Mouse (Mus musculus): ENCODE data around the gene Olfr1341. TPM values are rescaled to one million over a fixed set of nuclear protein-coding genes. Genes with fewer than 3 reads are reported as not detected.

Olfr1341 gene
- polyA plus RNA-seq, 1 experiment from 2014 or later: not detected

DNA sequence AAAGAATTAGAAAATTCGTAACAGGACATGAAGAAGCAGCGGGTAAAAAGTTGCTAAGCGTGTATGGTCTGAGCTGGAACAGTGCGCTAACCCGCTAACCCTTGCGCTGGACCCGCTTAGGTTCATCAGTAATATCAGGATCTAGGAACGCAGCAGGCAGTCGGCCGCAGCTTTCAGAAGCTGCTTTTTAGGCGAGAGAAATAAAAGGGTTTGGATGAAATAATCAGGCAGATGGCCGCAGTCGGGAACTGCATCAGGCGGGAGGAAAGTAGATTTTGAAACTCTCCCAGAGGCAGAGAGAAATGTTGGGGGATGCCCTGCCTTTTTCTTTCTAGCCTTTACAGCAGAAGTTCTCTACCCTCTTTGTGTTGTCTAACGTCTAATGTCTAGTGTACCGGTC is 38.6 kb downstream of the Olfr1341 start:
- Histone ChIP-seq H3K27me3 (peaks cover 26% of the 10 kb centered on the region), H3K9me3 (peaks cover 8% of the 10 kb centered on the region; the same call in 1 of the 2 replicates), H3K36me3 (no peaks in the 10 kb centered on the region), H3K4me1 (peaks cover 8% of the 10 kb centered on the region; the same call in 1 of the 2 replicates), H3K4me2 (replicated peaks) (peak overlapping the region; percentile 21), H3K27ac (replicated peaks) (no peak overlapping the region), H3K9ac (replicated peaks) (no peak overlapping the region), H3K4me3 (no peak overlapping the region)
- 3% methylated on average over 16 of the region's 16 CpGs for WGBS
- ATAC-seq (ENCODE audit: low FRiP score, low read depth): no peak

DNA sequence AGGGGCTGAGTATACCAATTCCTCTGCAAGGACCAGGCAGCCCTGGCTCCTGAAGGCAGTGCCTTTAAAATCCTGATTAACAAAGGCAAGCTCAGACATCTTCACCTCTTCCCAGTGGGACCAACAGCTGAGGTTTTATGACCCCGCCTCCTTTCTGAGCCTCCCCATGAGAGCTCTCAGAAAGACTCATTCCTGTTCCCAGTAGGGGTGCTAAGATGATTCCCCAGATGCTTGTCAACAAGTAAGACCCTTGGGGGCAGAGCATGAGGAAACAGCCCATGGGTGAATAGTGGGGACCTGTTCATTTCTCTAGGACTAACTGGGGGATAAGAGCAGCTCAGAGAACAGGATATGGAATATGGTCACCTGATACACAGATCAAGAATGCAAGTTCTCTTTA is 55.3 kb downstream of the Olfr1341 start, which contains the start of gene Olfr1338:
Olfr1338 (minus strand) TSS at position 101 of the 400 bp plus-strand sequence.
- no peaks in the 10 kb centered on the region for H3K27me3 ChIP-seq
- WGBS: 97% methylated on average over 1 of the region's 1 CpGs
- H3K36me3 ChIP-seq: no peaks in the 10 kb centered on the region
- ATAC-seq (ENCODE audit: low FRiP score, low read depth): no peak
- no peaks in the 10 kb centered on the region for H3K4me1 ChIP-seq
- H3K27ac ChIP-seq (replicated peaks): no peak within 1 kb of the TSS
- no peak within 1 kb of the TSS for H3K4me3 ChIP-seq
- no peak within 1 kb of the TSS for H3K4me2 ChIP-seq (replicated peaks)
- no peak within 1 kb of the TSS for H3K9ac ChIP-seq (replicated peaks)
- H3K9me3 ChIP-seq: no peaks in the 10 kb centered on the region

Other genes with a start within 250 kb of the Olfr1341 start
- 0.54 and 0.77 TPM in 2 replicates for gene Mpl, start 246.0 kb upstream of the Olfr1341 start, polyA plus RNA-seq (2016; fragmentation: Nextera tagmentation; extraction: Ambion mirVana)
- gene Tie1, start 213.5 kb upstream of the Olfr1341 start, polyA plus RNA-seq (2016; fragmentation: Nextera tagmentation; extraction: Ambion mirVana): 16.2 and 21.0 TPM in 2 replicates
- 0.26 and 0.48 TPM in 2 replicates for gene 2610528J11Rik, start 176.5 kb upstream of the Olfr1341 start, polyA plus RNA-seq (2016; fragmentation: Nextera tagmentation; extraction: Ambion mirVana)
- gene Tmem125, start 159.5 kb upstream of the Olfr1341 start, polyA plus RNA-seq (2016; fragmentation: Nextera tagmentation; extraction: Ambion mirVana): 0.13 and 0.26 TPM in 2 replicates
- 0.92 and 1.5 TPM in 2 replicates for gene Cfap57, start 82.7 kb upstream of the Olfr1341 start, polyA plus RNA-seq (2016; fragmentation: Nextera tagmentation; extraction: Ambion mirVana)
- 167 TPM in 2 replicates for gene Ebna1bp2, start 82.7 kb upstream of the Olfr1341 start, polyA plus RNA-seq (2016; fragmentation: Nextera tagmentation; extraction: Ambion mirVana)
- not detected in 2 replicates for gene Olfr62, start 44.6 kb upstream of the Olfr1341 start, polyA plus RNA-seq (2016; fragmentation: Nextera tagmentation; extraction: Ambion mirVana)
- not detected in 2 replicates for gene Olfr1342, start 10.8 kb upstream of the Olfr1341 start, polyA plus RNA-seq (2016; fragmentation: Nextera tagmentation; extraction: Ambion mirVana)
- gene Olfr1340, start 16.6 kb downstream of the Olfr1341 start, polyA plus RNA-seq (2016; fragmentation: Nextera tagmentation; extraction: Ambion mirVana): not detected in 2 replicates
- not detected in 2 replicates for gene Olfr1339, start 28.7 kb downstream of the Olfr1341 start, polyA plus RNA-seq (2016; fragmentation: Nextera tagmentation; extraction: Ambion mirVana)
- not detected in 2 replicates for gene Olfr1338, start 55.2 kb downstream of the Olfr1341 start, polyA plus RNA-seq (2016; fragmentation: Nextera tagmentation; extraction: Ambion mirVana)
- not detected in 2 replicates for gene Olfr1337, start 79.1 kb downstream of the Olfr1341 start, polyA plus RNA-seq (2016; fragmentation: Nextera tagmentation; extraction: Ambion mirVana)
- not detected in 2 replicates for gene Olfr1335, start 106.4 kb downstream of the Olfr1341 start, polyA plus RNA-seq (2016; fragmentation: Nextera tagmentation; extraction: Ambion mirVana)
- gene Olfr1333, start 132.8 kb downstream of the Olfr1341 start, polyA plus RNA-seq (2016; fragmentation: Nextera tagmentation; extraction: Ambion mirVana): not detected in 2 replicates
- gene Olfr1331, start 161.1 kb downstream of the Olfr1341 start, polyA plus RNA-seq (2016; fragmentation: Nextera tagmentation; extraction: Ambion mirVana): not detected in 2 replicates
- not detected in 2 replicates for gene Olfr1330, start 185.1 kb downstream of the Olfr1341 start, polyA plus RNA-seq (2016; fragmentation: Nextera tagmentation; extraction: Ambion mirVana)
- gene Olfr1329, start 213.9 kb downstream of the Olfr1341 start, polyA plus RNA-seq (2016; fragmentation: Nextera tagmentation; extraction: Ambion mirVana): not detected in 2 replicates
- not detected in 2 replicates for gene Olfr1328, start 235.1 kb downstream of the Olfr1341 start, polyA plus RNA-seq (2016; fragmentation: Nextera tagmentation; extraction: Ambion mirVana)